Mouse (Mus musculus) left cerebral cortex, adult 11 months (tissue): ENCODE results near the gene Mbnl2.

Experiments used
- DNase-seq: peaks from one replicate; pipeline ENCODE4 v3.0.0; 2022; ENCODE audit warnings: low spot score

Gene Mbnl2

DNA sequence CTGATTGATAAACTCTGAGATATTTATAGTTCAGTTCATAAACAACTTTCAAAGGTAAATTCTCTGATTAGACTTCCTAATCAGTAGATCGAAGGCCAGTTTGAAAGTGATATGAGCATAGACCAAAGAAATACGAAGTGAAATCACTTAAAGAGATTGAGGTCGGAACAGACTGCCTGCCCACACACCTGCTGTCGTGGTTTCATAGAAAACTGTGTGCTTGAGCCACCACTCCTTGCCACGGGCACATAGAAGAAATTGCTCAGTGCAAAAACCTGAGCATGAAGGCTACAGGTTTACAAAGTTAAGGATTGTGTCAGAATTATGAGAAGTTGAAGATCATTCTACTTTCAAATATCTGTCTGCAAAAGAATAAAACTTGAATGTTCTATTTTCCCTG, 153.0 kb downstream of the Mbnl2 start:
- no peak for DNase-seq

DNA sequence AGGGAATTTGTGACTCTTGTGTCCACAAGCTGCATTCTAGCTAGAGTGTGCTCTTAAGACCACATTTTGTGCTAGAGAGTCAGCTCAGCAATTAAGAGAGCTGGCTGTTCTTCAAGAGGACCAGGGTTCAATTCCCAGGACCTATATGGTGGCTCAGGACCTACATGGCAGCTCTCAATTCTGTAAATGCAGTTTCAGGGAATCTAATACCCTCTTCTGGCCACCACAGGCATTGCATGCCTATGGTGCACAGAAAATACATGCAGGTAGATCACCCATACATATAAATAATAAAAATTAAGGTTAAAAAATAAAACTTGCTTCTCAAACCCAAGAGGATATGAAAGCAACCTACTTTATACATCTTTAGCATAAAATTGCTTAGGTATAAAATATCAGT, 157.3 kb downstream of the Mbnl2 start:
- DNase-seq, result no peak

DNA sequence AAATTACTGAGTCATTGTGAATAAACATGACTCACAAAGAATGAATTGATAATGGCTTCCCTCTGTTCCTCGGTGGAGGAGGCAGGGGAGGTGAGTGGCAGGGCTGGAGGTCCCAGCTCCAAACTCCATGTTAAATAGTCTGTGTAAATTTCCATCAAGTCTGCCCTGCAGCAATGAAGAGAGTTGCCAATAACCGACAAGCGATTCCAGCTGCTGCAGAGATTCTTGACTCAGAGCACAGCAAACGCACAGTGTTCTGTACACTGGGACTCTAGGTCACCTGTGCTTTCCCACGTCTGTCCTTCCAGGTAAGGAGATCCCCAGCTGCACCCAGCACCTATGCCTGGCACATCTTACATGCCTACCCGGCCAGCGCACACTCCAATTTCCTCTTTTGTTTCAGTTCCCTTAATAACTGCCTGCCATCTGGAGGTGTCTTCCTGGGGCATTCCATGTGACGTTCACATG, 158.5 kb downstream of the Mbnl2 start:
- no peak for DNase-seq

DNA sequence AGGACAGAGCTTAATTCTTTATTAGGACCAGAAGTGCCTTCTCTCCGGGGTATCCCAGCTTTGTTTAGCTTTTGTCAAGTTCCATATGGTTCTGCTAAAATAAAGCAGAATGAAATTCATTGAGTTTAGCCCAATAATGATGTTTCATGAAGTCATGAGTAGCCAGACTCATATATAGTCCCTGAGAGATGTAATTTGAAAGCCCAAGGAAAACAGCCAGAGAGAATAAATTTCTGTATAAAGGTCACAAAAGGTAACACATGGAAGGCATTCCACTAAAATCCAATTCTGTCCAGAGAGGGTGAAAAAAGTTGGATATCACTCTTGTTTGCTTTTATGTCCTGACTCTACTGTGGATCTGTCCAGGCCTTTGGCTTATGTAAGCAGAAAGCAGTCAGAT, 159.4 kb downstream of the Mbnl2 start:
- DNase-seq, result no peak

DNA sequence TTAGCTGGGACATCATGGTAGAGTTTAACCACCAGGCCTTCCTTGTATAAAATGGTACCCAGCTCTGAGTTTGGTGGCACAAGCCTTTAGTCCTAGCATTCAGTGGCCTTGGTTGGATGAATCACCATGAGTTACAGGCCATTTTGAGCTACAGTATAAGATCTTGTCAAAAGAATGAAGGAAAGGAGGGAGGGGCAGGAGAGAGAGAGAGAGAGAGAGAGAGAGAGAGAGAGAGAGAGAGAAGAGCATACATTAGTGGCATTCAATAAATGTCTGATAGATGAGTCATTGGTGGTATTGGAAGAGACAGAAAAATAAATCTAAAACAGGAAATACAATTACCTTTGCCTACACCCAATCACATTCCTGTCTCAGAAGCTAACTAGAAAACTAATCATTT, 165.2 kb downstream of the Mbnl2 start:
- DNase-seq, result no peak

DNA sequence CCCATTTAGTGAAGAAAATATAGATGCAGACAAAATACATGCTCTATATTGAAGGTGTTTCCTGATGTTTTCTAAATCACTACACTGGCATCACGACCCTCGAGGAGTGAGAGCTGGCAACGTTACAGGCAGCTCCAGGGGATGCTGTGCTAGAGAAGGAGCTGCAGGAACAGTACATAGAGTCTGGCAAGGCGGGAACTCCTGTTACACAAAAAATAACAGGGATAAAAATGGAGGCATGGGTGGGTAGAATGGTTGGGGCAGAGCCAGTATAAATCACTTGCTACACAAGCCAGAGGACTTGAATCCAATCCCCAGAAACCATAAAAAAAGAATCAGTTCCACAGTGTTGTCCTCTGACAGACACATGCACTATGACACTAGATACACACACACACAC, 165.8 kb downstream of the Mbnl2 start:
- no peak for DNase-seq

DNA sequence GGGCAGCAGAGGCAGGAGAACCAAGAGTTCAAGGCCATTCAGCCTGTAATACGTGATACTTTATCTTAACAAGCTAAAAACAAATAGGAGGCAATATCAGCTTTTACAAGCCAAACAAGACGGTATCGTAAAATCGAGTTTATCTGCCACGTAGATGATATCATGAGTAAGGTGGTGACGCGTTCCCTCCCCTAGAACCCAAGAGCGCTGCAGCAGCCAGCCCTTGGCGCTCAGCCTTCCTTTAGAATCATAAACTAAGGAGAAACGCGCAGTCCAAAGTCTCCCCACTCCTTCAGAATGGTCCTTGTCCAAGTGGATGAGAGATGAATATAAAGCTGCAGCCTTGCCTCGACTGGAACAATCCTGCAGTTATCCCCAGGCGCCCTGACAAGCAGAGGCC, 166.4 kb downstream of the Mbnl2 start:
- no peak for DNase-seq

DNA sequence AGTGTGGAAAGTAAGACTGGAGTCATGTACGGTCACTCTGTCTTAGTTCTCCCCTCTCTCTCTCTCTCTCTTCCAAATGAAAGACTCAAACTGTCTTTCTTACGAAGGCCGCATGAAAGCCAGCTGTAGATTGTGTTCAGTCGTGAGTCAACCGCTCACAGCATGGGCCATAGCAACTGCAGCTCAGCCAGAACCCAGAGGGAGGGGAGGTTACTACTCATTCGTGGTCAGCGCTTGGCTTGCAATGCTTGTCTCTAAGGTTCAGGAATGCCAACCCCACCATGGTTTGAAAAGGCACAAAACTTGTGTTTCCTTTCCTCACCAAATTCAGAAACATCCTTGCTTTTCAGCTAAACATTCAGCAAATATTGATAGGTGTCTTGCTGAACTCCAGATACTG, 178.8 kb downstream of the Mbnl2 start:
- no peak for DNase-seq

DNA sequence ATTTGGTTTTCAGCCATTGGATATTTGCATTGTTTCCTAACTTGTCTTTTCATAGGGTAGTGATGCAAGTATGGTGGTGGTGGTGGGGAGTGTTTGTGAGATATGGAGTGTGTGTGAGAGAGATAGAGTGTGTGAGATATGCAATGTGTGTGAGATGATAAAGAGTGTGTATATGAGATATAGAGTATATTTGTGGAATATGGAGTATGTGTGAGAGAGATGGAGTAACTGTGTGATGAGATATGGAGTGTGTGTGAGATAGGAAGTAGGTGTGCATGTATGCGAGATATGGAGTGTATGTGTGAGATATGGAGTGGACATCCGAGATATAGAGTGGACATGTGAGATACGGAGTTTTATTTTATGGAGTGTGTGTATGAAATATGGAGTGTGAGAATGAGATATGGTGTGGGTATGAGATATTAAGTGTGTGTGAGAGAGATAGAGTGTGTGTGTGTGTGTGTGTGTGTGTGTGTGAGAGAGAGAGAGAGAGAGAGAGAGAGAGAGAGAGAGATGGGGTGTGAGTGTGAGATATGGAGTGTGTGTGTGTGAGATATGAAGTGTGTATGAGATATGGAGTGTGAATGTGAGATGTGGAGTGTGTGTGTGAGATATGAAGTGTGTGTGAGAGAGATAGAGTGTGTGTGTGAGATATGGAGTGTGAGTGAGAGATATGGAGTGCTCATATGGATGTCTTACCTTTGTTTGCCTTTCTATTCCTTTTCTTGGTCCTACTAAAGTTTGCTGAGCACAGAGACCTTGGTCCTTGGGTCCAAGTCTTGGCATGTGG, 188.7 kb downstream of the Mbnl2 start:
- no peak for DNase-seq

DNA sequence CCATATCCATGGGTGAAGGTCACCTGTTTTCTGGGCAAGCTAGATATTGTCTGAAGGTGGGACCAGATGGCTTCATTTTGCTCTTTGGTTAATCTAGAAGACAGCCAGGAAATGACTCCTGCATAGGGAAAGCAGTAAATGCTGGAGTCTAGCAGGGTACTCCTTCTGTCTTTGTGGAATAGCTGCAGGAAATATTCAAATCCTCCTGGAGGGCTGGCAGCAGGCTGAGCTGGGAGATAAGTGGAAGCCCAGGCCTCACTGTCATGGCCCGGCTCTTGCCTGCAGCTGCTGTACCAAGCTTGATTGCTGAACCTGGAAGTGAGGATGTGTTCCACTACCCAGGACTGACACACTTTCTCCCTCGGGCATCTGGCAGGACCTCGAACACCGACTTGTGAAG, 191.3 kb downstream of the Mbnl2 start:
- DNase-seq, result no peak

DNA sequence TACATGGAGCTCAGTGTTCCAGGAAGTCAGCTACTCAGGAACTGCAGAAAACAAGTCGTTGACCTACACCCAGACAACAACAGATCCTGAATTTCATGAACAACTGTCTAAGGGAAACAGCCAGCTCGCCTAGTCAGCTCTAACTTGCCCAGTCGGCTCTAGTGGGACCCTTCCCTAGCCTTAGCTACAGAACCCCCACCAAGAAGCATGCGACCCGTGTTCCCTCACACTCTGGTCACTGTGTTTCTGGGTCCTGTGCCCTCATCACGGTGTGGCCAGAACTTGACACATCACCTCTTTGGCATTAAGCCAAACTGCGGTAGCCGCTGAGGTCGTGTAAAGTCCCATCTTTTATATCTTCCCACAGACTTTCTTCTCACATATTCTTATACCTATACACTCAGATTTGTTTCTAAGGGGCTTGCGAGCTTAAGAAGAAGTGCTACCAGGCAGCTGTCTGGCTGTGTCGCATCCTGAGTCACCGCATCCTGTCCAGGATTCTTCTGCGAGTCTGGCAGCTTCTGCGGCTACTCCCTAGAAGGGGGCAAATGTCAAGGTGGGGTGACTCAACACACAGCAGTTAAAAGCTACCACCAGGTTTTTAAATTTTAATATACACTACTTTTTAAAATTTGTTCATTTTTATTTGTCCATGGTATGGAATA, 193.8 kb downstream of the Mbnl2 start:
- DNase-seq, result no peak

DNA sequence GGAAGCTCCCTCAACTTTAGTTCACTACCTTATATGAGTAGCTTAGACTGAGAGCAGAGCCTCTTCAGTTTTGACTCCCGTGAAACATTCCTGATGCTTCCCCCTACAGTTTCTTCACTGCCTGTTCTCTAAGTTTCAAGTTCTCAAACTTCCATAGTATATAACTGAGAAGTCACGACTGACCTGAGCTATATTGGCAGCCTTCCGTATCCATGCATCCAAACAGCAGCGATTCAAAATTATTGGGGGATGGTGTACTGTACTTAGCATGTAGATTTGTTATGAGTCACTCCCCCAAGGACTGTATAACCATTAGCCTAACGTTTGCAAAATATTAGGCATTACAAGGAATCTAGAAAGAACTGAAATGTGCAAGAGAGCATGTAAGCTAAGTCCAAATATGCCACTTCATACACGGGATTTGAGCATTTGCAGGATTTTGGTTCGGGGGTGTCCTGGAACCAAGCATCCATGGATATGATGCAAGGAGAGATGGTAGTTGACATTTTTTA, 200.8 kb downstream of the Mbnl2 start:
- no peak for DNase-seq

DNA sequence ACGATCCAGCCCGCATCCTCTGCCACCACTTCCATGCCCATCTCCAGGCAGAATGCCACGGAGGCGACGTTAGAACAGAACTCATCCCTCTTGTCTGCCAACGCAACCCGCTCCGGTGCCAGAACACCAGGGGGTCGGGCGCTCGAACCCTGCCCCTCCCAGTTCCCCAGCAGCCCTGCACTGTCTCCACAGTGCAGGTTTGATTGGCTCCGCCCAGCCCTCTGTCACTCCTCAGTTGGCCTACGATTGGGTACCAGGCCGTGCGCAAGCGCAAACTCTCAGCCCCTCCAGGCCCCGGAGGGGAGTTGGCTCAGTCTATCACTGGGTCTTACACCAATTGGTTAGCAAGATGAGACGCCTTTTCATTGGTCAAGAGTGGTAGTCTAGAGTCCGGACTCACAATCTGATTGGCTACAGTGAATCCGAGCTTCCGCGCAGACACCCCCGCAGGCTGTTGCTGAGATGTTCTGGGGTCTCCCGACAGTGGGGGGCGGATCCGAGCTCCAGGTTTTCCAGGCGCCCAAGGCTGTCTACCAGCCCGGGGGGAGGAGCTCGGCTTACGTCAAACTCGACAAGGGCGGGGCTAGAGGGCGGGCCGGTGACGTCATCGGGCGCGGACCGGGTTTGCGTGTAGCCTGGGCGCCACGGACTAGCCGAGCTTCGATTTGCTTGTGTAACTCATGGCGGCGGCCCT, 202.0 kb downstream of the Mbnl2 start:
- DNase-seq, result peak; percentile 99

DNA sequence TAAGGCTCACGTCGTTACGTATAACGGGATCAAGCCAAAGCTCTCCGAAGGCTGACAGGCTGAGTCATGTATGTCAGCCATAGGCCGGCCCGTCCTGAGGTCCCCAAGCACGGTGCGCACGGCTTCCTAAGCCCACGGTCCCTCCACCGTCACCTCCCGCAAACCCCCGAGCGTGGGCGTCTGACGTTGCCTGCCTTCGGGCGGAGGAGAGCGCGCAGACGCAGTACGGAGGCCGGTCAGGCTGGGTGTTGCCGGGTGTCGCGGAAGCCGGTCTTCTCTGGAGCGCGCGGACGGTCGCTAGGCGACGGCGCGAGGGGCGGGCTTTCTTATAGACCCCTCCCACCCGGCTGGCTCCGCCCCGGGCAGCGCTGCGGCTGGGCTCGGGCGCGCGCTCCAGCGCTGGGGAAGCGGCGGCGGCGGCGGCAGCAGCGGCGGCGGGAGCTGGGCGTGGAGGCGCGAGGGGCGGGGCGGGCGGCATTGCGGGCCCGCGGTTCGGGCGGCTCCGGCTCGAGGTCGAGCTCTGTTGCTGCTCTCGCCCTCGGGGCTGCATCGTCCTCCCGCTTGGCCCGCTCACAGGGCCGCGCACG, 202.6 kb downstream of the Mbnl2 start, which contains the start of gene Rap2a:
TSS of gene Rap2a (plus strand) at position 463 of the 587 bp plus-strand sequence.
- DNase-seq, result peak; percentile 96

DNA sequence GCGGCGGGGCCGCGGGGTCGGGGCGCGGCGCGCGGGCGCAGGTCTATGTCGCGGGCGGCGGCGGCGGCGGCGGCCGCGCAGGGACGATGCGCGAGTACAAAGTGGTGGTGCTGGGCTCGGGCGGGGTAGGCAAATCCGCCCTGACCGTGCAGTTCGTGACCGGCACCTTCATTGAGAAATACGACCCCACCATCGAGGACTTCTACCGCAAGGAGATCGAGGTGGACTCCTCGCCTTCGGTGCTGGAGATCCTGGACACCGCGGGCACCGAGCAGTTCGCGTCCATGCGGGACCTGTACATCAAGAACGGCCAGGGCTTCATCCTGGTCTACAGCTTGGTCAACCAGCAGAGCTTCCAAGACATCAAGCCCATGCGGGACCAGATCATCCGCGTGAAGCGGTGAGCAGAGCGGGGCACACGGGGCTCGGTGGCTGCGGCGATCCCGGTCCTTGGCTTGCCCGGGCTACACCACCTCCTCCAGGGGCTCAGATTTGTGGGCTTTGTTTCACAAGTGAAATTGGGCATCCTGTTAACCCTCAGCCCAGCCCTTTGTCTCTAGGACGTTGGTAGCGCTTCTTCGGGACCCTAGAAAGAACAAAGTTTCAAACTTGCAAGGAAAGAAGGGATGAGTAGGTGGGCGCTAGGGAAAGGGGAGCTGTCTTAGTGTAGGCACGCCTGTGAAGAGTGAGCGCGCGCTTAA, 203.3 kb downstream of the Mbnl2 start:
- DNase-seq, result peak; percentile 43

DNA sequence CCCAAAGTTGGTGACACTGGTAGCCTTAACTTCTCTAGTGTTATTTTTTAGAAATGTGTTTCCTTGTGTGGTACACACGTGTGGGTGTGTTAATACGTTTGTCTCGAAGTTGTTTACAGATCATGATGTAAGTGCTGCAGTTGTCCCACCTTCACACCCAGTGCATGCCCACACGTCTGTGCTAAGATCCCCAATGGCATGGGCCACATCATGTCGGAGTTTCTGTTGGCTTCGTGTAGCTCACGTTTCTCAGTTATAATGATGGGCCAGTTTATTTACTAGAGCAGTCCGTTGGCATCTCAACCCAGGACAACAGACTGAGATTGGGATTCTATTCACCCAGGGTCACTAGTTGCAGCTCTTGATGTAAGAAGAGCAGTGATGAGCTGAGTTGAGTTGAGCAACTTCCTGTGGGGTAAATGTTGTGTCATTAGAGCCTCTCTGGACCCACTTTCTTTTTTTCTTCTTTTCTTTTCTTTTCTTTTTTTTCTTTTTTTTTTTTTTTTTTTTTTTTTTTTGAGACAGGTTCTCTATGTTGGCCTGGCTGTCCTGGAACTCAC, 205.0 kb downstream of the Mbnl2 start:
- DNase-seq, result no peak

DNA sequence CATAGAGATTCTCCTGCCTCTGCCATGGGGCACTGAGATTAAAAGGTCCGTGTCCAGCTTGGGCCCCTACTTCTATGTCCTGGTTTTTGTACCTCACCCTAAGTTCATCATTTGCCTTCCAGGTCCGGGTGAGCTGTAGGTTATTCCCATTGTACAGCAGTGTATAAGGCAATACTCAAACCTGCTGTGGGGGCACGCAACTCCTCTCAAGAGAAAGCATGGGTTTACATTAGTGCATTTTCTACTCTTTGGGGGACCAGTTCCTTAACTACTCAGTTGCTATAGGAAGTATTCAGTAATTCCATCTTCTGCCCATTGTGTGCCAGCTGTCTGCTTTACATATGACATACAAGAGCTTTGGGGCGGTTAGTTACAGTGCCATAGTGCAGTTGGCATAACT, 205.5 kb downstream of the Mbnl2 start:
- no peak for DNase-seq
